Mouse (Mus musculus) testis, postnatal 10 days (tissue): Measurements from ENCODE around the gene Smtnl2.
"Not testable (repeated sequence)": the region's sequence is repeated elsewhere in the genome, so short reads cannot be mapped to it uniquely, and the experiment has no call there.

Source experiments
- DNase-seq: peaks from one replicate; pipeline ENCODE4 v3.0.0; 2021; ENCODE audit warnings: low spot score

The Smtnl2 gene

DNA sequence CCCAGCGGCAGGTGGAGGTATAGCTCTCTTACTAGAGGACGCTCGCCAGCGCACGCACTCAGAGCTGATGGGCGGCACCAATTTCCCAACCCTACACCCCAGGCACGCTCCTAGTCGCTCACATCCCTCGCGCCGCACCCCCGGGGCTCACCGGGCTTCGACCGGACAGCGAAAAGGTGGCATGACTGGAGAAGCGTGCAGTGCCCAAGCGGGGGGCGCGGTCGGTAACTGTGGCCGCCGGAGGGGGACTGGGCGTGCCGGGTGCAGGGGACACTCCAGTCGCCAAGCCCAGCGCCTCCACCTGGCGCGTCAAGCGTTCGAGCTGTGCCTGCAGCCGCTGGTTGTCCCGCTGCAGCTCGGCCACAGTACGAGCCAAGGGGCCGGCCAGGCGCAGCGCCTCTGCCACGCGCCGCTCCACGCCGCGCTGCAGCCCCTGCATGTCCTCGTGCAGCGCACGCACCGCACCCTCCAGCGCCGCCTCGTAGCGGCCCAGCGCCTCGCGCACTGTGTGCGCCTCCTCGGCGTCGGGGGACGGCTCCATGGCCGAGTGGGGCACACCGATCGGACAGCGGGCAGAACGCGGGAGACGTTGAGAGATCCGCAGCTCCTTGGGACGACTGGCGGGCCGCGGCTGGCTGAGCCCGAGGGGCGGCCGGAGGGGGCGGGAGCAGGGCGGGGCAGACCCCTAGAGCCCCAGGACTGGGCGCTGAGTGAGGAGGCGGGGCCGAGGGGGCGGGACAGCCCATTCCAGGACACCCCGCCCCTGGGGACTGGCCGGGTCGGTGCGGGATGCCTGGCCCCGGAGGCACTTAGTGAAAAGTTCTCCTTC is at the start of gene Smtnl2:
Gene Smtnl2, minus strand, starts transcription at position 621 of the 829 bp plus-strand sequence.
- peak; percentile 94 for DNase-seq

GRCm38 (mm10) chr11:72458502-72458901 is 47.0 kb upstream of the Smtnl2 start:
- DNase-seq, result no peak

- DNase-seq, result no peak
Observed at GRCm38 (mm10) chr11:72457995-72458496, 46.5 kb upstream of the Smtnl2 start.

GRCm38 (mm10) chr11:72455694-72456093 is 44.2 kb upstream of the Smtnl2 start:
- no peak for DNase-seq

DNA sequence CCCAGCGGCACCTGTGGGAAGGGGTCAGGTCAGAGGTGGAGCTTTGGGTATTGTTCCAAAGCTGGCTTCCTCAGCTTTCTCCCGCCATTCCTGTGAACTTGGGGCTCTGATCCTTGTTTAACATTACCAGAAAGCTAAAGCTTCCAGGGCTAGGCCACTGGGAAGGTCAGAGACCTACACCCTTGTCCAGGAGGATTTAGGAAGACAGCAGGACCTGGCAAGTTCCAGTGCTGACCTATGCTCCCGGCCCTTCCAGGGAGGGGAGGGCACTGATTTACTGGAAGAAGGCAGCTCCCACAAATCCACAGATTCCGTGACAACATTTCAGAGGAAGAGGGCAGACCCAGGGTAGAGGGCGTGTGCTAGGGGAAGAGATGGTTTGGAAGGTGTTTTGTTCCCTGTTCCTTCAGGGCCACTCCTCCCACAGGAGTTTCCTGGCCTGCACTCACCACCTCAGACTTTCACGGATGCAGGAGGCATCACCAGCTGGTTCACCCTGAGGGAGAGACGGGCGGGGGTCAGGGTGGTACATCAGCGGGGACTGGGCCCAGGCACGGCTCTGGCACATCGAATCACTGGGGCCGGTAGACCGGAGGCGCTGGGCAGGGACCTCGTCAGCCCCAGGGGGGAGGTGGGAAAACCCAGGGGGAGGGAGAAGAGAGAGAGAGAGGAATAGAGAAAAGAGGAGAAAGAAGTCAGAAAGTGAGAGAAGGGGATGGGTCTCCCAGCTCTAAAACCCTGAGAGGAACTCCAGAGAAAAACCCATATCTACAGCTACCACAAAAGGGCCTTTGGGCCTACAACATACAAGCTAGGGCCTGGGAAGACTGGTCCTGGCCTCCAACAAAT is 41.8 kb upstream of the Smtnl2 start:
- no peak for DNase-seq

DNA sequence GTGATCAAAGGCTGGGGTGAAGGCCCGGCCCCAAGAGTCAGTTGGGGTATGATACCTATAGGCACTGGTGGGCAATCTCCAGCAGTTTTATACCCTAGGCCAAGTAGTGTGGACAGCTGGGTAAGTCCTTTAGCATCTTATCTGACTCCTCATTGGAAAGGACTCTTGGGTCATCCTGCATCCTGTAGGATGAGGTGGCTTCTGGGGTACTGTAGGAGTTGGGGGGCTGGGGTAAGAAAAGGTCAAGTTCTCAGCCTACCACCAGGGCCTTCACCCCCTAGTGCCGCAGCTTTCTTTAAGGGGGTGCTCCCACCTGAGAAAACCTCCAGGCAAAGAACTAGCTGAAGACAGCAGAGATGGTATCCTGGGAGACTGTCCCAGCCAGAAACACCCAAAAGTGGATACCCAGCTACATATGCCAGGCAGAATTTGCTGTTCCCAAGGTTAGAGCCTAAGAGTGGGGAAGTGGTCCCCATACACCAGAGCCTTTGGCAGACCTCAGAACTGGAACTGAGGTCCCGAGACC is 40.7 kb upstream of the Smtnl2 start:
- no peak for DNase-seq

DNA sequence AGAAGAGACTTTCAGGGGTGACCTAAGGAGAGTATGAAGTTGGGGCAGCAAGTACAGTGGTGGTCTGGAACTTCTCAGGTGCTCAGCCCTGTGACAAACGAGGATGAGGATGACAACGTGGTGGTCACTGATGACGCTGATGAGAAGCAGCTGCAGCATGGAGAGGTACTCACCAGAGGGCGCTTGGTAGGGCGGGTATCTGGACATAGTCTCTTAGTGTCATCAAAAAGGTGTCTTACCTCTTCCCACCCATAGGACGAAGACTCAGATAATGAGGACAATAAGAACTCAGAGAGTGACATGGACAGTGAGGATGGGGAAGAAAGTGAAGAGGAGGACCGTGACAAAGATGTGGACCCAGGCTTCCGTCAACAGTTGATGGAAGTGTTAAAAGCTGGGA is 36.0 kb upstream of the Smtnl2 start:
- no peak for DNase-seq

GRCm38 (mm10) chr11:72446311-72447105 is 35.0 kb upstream of the Smtnl2 start:
- peak; percentile 70 for DNase-seq

GRCm38 (mm10) chr11:72440965-72441664 is 29.6 kb upstream of the Smtnl2 start, which contains the start of gene Mybbp1a:
TSS of gene Mybbp1a (plus strand) at chr11:72441355.
- DNase-seq, result peak; percentile 100

- not testable (repeated sequence) for DNase-seq
Observed at GRCm38 (mm10) chr11:72440597-72440964, 29.1 kb upstream of the Smtnl2 start.

DNA sequence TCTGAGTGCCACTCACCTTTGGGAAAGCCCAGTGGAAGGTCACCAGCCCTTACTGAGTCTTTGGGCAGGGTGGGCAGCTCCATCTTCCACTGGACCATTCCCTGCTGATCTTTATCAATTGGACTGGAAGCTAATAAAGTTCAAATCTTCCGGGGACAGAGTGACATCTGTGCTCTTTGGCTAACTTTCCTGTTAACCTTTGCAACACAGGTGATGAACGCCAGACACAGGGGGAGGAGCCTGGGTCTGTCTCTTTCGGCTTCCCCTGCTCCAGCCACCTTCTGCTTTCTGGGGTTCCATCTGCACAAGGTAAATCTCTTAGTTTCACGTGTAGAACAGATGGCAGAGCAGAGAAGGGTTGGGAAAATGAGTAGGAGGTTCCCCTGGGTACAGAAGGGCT is 26.9 kb upstream of the Smtnl2 start:
- DNase-seq, result no peak

DNA sequence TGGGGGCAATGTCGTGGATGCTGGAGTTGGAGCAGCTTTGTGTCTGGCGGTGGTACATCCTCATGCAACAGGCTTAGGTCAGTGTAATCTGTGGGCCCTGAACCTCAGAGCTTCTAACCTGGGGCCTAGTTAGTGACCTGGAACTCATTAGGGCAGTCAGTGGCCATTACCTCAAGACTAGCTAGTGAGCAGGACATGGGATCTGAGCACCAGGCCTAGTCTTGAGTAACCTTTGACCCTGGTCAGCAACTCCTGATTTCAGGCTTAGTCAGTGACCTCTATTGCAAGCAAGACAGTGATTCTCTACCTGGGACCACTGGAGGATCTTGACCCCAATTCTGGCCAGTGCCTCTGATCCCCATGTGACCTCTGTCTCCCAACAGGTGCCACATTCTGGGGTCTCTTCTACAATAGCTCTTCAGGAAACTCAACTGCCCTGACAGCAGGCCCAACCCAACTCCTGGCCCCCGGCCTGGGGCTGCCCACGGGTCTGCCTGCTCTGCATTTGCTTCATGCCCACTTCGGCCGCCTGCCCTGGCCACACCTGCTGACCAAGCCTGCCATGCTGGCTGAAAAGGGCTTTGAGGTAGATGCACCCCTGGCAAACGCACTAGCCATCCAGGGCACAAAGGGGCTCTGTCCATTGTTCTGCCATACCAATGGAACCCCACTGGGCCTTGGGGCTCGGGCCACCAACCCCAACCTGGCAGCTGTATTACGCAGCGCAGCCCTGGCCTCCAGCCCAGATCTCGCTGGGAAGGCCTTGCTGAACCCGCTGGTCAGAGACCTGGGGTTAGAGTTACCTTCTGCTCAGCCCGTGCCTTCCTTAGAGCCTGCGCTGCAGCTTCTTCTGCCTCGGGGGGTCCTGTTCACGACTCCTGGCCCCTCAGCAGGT is 25.5 kb upstream of the Smtnl2 start:
- no peak for DNase-seq

GRCm38 (mm10) chr11:72436271-72436670 is 24.8 kb upstream of the Smtnl2 start:
- DNase-seq, result no peak

- no peak for DNase-seq
Observed at GRCm38 (mm10) chr11:72435694-72436045, 24.2 kb upstream of the Smtnl2 start.

DNA sequence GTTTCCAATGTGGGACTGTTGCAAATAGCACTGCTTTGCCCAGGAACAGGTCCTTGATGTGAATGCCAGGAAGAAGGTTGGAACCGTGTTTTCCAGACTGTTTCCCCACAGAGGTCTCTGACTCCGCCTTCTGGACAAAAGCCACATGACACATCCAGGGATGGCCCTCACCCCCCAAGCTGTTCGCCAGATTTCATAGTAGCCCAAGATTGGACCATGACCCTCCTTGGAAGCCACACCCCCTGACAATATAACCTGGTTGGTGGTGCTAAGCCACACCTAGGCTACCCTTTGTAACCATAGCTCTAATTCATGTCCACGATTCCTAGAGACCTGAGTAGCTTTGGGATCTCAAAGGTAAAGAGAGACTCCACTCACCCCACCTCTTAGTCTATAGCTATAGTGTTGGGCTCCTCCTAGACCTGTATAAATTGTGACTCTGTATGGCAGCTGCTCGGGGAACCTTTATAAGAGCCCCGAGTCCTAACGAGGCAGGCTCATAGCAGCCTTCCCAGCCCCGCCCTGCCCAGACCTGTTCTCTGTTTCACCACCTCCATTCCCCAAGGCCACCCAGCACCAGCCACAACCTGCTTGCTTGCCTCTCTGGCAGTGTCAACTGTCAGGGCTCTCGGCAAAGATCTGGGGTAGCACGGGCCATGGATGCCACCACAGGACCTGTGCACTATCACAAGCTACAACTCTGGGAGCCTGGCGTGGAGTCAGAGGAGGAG is 23.6 kb upstream of the Smtnl2 start, which contains the start of gene Ggt6:
Gene Ggt6, plus strand, starts transcription at position 564 of the 731 bp plus-strand sequence.
- DNase-seq, result no peak

DNA sequence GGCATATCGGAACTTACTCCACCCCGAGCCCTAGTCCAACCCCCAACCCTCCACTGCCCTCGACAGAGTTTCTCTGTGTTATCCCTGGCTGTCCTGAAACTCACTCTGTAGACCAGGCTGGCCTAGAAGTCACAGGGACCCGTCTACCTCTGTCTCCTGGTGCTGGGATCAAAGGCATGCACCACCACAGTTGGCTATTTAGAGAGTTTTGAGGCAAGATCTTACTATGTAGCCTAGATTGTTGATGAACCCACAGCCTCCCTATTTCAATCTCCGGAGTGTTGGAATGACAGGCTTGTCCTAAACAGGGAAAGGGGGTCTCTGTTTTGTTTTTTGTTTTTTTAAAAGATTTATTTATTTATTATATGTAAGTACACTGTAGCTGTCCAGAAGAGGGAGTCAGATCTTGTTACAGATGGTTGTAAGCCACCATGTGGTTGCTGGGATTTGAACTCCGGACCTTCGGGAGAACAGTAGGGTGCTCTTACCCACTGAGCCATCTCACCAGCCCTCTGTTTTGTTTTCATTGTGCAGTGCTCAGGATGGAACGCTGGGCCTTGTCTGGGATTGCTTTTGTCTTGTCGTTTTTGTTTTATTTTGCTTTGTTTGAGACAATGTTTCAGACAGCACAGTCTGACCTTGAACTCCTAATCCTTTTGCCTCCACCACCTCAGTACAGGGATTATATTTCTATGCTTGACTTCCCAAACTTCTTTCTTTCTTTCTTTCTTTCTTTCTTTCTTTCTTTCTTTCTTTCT is 19.0 kb upstream of the Smtnl2 start:
- DNase-seq, result not testable (repeated sequence)

DNA sequence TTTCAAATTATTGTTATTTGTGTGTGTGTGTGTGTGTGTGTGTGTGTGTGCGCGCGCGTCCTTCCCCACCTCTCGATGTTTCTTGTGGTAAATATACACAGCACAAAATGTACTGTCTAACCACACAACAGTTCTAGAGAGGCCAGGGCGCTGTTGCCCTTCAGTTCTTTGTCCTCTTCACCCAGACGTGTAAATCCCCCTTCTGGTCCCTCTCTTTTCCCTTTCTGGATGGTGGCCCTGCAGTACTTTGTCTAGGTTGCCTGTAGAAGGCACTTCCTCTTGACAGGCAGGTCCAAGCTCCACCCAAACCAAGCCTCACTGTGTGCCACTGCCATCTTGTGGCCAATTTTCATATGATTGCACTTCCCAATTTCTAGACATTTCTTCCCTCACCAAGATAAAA is 17.8 kb upstream of the Smtnl2 start:
- peak; percentile 82 for DNase-seq

GRCm38 (mm10) chr11:72428694-72429093 is 17.2 kb upstream of the Smtnl2 start:
- peak; percentile 93 for DNase-seq

GRCm38 (mm10) chr11:72426884-72427283 is 15.4 kb upstream of the Smtnl2 start:
- no peak for DNase-seq
